Mouse (Mus musculus) kidney, embryonic 15.5 days (tissue): ENCODE measurements at regions not wholly inside any gene's neighbourhood (a gene's known extent, or its start where the extent isn't known, plus 50 kb on each side); places are given as distances from the start of the nearest gene placed in this dataset.

ENCODE experiments used
- ATAC-seq: fragments of 200-750 bp; cut with Nextera tagmentation; replicated peaks from 2 replicates; pipeline ENCODE4 v1.8.0; 2017; ENCODE audit warnings: moderate TSS enrichment; ENCODE audit not compliant: low FRiP score
- H3K27ac ChIP-seq: fragments of 300-500 bp; sonication (generic); 2 replicates; pipeline ENCODE4 v1.5.1; 2015; ENCODE audit warnings: mild to moderate bottlenecking, inconsistent platforms
- H3K27me3 ChIP-seq: fragments of 300-500 bp; sonication (generic); 2 replicates; pipeline ENCODE4 v1.6.1; 2015; ENCODE audit warnings: inconsistent platforms
- H3K36me3 ChIP-seq: fragments of 300-500 bp; sonication (generic); 2 replicates; pipeline ENCODE4 v1.6.1; 2015; ENCODE audit warnings: inconsistent platforms
- H3K4me1 ChIP-seq: fragments of 300-500 bp; sonication (generic); 2 replicates; pipeline ENCODE4 v1.6.1; 2015; ENCODE audit warnings: inconsistent platforms
- H3K4me2 ChIP-seq: fragments of 300-500 bp; sonication (generic); 2 replicates; pipeline ENCODE4 v1.6.1; 2015; ENCODE audit warnings: moderate library complexity, mild to moderate bottlenecking, inconsistent platforms
- H3K4me3 ChIP-seq: fragments of 300-500 bp; sonication (generic); replicated peaks from 2 replicates; pipeline ENCODE4 v1.5.1; 2015; ENCODE audit warnings: mild to moderate bottlenecking, inconsistent platforms
- H3K9ac ChIP-seq: fragments of 300-500 bp; sonication (generic); 2 replicates; pipeline ENCODE4 v1.6.1; 2015; ENCODE audit warnings: mild to moderate bottlenecking, inconsistent platforms
- H3K9me3 ChIP-seq: fragments of 300-500 bp; sonication (generic); replicated peaks from 2 replicates; pipeline ENCODE4 v1.6.1; 2016; ENCODE audit warnings: inconsistent platforms
- WGBS: fragments of 180-500 bp; shearing (Covaris S2); methylation state at CpG from one replicate; pipeline ENCODE4 v1.1.7; 2015; ENCODE audit warnings: mixed read lengths; 5-methylcytosine and 5-hydroxymethylcytosine counted together

DNA sequence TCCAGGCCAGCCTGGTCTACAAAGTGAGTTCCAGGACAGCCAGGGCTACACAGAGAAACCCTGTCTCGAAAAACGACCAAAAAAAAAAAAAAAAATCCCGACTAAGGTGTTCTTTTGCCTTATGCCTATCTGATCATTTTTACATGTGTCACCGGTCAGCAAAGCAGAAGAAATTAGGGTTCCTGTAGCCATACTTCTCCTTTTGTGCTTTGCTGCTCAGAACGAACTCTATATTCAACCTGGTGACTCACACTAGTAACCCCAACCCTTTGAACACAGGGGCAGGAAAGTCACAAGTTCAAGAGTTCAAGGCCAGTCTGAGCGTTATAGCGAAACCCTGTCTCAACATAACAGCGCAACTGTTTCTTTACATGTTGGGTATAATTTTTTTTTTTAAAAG lies 108.7 kb upstream of the Tbc1d5 start:
- no peak overlapping the region for H3K4me3 ChIP-seq
- no peaks in the 10 kb centered on the region for H3K27me3 ChIP-seq
- H3K9ac ChIP-seq, result no peak overlapping the region
- ATAC-seq, result no peak
- H3K27ac ChIP-seq, result no peak overlapping the region
- 81% methylated on average over 8 of the region's 8 CpGs for WGBS
- H3K4me2 ChIP-seq, result no peak overlapping the region
- no peaks in the 10 kb centered on the region for H3K4me1 ChIP-seq
- no peaks in the 10 kb centered on the region for H3K9me3 ChIP-seq
- no peaks in the 10 kb centered on the region for H3K36me3 ChIP-seq

DNA sequence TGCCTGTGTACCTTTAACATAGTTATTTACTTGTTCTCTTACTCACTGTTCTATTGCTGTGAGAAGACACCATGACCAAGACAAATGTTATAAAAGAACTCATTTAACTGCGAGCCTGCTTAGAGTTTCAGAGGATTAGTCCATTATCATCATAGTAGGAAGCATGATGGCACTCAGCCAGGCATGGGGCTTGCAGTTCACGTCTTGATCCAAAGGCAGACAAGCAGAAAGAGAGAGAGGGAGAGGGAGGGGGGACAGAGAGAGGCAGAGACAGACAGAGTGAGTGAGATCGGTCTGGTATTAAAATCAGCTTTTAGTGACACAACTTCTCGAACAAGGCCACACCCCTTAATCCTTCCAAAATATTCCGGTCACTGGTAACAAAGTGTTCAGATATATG lies 106.2 kb upstream of the Tbc1d5 start:
- no peak for ATAC-seq
- 78% methylated on average over 5 of the region's 5 CpGs for WGBS
- H3K4me1 ChIP-seq, result no peaks in the 10 kb centered on the region
- no peaks in the 10 kb centered on the region for H3K36me3 ChIP-seq
- no peak overlapping the region for H3K4me2 ChIP-seq
- H3K4me3 ChIP-seq, result no peak overlapping the region
- H3K9ac ChIP-seq, result no peak overlapping the region
- no peak overlapping the region for H3K27ac ChIP-seq
- H3K27me3 ChIP-seq, result no peaks in the 10 kb centered on the region
- no peaks in the 10 kb centered on the region for H3K9me3 ChIP-seq

DNA sequence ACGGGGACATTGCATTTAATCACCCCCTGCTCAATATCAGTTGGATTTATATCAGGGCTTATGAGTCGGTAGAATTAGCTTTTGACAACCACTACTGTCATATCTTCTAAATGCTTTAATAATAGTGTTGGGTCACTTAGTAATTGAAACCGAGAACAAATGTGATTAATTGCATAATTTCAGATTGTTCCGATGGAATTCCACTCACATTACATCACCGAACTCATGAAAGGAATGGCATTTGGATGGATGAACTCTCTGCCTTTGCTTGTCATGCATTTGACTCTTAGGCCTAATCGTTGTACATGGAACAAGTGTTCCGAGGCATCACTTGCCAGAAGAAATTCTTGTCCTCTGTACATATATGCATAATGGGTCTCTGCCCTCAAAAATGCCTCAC lies 99.6 kb upstream of the Tbc1d5 start:
- no peak overlapping the region for H3K4me3 ChIP-seq
- 75% methylated on average over 7 of the region's 7 CpGs for WGBS
- H3K27ac ChIP-seq, result no peak overlapping the region
- H3K36me3 ChIP-seq, result no peaks in the 10 kb centered on the region
- ATAC-seq, result no peak
- no peaks in the 10 kb centered on the region for H3K27me3 ChIP-seq
- no peak overlapping the region for H3K9ac ChIP-seq
- H3K4me2 ChIP-seq, result no peak overlapping the region
- H3K4me1 ChIP-seq, result no peaks in the 10 kb centered on the region
- no peaks in the 10 kb centered on the region for H3K9me3 ChIP-seq

DNA sequence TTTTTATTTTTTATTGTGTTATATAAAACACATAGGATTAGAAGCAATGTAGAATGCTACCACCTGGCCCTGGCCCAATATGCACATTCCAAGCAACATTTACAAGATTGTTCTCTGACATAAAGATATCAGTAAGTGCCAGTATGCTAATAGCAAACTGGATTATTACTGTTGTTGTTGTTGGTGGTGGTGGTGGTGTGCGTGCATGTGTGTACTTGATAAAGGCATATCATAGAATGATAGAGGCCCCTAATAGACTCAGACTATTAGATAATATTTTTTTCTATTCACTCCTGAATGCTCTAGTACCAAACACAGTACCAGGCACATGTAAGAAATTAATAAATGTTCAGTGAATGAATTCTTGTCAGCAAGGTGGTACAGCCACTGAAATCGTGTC lies 98.9 kb upstream of the Tbc1d5 start:
- no peak overlapping the region for H3K4me3 ChIP-seq
- no peak overlapping the region for H3K4me2 ChIP-seq
- no peaks in the 10 kb centered on the region for H3K4me1 ChIP-seq
- no peak overlapping the region for H3K9ac ChIP-seq
- H3K27ac ChIP-seq, result no peak overlapping the region
- no peak for ATAC-seq
- 79% methylated on average over 2 of the region's 2 CpGs for WGBS
- no peaks in the 10 kb centered on the region for H3K36me3 ChIP-seq
- H3K27me3 ChIP-seq, result no peaks in the 10 kb centered on the region
- no peaks in the 10 kb centered on the region for H3K9me3 ChIP-seq

DNA sequence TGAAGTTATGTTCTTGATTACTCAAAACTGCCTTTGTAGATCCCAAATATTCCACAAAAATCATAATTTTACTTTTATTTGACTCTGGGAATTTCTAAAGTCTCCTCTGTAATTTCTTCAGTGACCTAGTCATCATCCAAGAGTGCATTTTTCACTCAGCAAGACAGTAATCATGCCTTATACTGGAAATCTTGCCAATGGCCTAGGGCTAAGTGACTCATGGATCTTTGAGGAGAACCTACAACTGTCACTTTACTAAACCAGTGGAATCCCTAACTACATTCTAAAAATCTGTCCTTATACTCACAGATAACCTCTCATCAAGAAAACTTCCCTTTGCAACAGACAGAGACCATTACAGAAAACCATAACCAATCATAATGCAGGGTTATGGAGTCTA lies 98.0 kb upstream of the Tbc1d5 start:
- no peak overlapping the region for H3K4me2 ChIP-seq
- H3K9ac ChIP-seq, result no peak overlapping the region
- no peaks in the 10 kb centered on the region for H3K9me3 ChIP-seq
- no peaks in the 10 kb centered on the region for H3K27me3 ChIP-seq
- H3K36me3 ChIP-seq, result no peaks in the 10 kb centered on the region
- H3K4me1 ChIP-seq, result no peaks in the 10 kb centered on the region
- ATAC-seq, result no peak
- no peak overlapping the region for H3K27ac ChIP-seq
- no peak overlapping the region for H3K4me3 ChIP-seq

DNA sequence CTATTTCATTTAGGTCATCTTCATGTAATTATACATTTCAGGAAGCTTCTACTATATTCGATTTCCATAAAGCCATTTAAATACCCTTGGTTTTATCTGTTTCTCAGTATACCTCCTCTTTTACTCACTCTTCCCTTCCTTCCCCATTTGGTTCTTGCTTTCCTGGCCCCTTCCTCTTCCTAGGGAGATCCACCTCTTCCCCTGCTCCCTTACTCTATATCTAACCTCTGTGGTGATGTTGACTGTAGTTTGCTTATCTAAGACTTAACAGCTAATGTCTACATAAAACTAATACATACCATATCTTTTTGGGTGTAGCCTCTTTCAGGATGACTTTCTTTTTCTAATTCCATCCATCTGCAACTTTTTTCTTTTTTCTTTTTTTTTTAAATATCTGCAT lies 92.9 kb upstream of the Tbc1d5 start:
- Histone ChIP-seq H3K4me1 (no peaks in the 10 kb centered on the region), H3K4me2 (no peak overlapping the region), H3K9me3 (no peaks in the 10 kb centered on the region), H3K4me3 (no peak overlapping the region), H3K27me3 (no peaks in the 10 kb centered on the region), H3K27ac (no peak overlapping the region), H3K36me3 (no peaks in the 10 kb centered on the region), H3K9ac (no peak overlapping the region)
- no peak for ATAC-seq
- 73% methylated on average over 1 of the region's 1 CpGs for WGBS

DNA sequence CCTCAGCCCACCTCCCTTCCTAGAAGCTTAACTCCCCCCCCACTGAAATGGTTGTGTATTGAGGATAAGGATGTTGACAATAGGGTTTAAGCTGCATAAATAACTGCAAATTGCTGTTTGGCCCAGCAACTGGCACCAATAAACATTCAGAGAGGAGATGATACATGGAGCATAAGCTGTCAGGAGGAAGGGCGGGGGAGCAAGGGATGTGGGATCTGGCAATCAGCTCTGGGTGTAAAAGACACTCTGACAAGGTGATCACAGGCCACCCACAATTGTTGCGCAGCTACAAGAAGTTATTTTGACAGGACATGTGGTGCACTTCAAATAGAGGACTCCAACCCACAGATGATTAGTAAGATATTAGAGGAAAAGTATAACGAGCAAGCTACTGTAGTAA lies 83.8 kb upstream of the Tbc1d5 start:
- WGBS, result 69% methylated on average over 3 of the region's 3 CpGs
- no peaks in the 10 kb centered on the region for H3K27me3 ChIP-seq
- ATAC-seq, result no peak
- H3K4me3 ChIP-seq, result no peak overlapping the region
- no peak overlapping the region for H3K27ac ChIP-seq
- H3K4me2 ChIP-seq, result no peak overlapping the region
- H3K9ac ChIP-seq, result no peak overlapping the region
- no peaks in the 10 kb centered on the region for H3K9me3 ChIP-seq
- H3K36me3 ChIP-seq, result no peaks in the 10 kb centered on the region
- no peaks in the 10 kb centered on the region for H3K4me1 ChIP-seq

DNA sequence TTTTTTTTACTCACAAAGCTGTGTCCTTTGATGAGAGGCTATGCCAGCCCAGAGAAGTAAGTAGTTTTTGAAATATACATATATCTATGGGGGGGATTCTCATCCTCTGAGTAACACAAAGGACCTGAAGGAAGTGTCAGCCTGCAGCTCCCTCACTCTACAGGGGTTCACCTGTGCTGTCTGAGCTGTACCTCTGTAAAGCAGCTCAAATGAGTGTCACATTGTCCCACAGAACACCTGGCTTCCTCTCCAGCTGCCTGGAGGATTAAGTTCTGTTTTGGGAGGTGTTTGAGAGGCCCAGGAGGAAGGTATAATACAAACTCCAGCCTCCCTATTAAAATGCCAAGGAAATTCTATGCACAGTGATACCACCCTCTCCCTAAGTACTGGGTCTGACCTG lies 83.3 kb upstream of the Tbc1d5 start:
- H3K9ac ChIP-seq, result no peak overlapping the region
- H3K27me3 ChIP-seq, result no peaks in the 10 kb centered on the region

DNA sequence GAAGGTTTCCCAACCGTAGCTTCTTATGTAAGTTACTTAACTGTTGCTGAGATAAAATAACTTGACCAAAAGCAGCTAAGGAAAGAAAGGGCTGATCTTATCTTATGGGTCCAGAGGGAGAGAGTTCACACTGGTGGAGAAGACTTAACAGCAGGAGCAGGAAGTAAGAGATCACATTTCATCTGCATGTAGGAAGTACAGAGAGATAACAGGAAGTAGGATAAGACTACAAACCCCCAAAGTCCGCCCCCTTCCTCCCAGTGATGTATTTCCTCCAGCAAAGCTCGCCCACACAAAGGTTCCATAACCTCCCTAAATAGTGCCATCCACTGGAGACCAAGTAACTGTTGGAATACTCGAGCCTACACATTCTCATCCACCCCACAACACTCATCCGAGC lies 79.2 kb upstream of the Tbc1d5 start:
- WGBS, result 80% methylated on average over 5 of the region's 5 CpGs
- H3K27me3 ChIP-seq, result no peaks in the 10 kb centered on the region
- H3K4me1 ChIP-seq, result no peaks in the 10 kb centered on the region
- H3K9ac ChIP-seq, result no peak overlapping the region
- no peaks in the 10 kb centered on the region for H3K36me3 ChIP-seq
- no peak overlapping the region for H3K4me3 ChIP-seq
- no peaks in the 10 kb centered on the region for H3K9me3 ChIP-seq
- ATAC-seq, result no peak
- H3K27ac ChIP-seq, result no peak overlapping the region
- H3K4me2 ChIP-seq, result no peak overlapping the region

More for the DNA sequence above, 83.3 kb upstream of the Tbc1d5 start:
- no peak for ATAC-seq
- H3K9me3 ChIP-seq, result no peaks in the 10 kb centered on the region
- H3K4me1 ChIP-seq, result no peaks in the 10 kb centered on the region
- no peak overlapping the region for H3K4me3 ChIP-seq
- H3K36me3 ChIP-seq, result no peaks in the 10 kb centered on the region
- H3K4me2 ChIP-seq, result no peak overlapping the region
- no peak overlapping the region for H3K27ac ChIP-seq

DNA sequence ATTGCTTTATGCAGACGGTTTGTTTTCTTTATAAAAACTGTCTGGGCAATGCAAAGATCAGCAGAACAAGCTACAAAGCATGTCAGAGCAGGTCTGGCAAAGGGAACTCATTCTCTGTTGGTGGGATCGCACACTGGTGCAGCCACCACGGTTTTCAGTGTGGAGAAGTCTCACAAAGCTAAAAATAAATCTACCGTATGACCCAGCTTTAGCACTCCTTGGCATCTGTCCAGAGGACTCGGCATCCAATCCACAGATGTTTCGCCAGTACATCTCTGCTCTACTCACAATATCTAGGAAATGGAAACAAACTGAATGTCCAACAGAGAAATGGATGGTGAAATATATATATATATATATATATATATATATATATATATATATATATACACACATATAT lies 69.4 kb upstream of the Tbc1d5 start:
- ATAC-seq, result no peak
- WGBS, result 51% methylated on average over 6 of the region's 6 CpGs
- H3K9ac ChIP-seq, result no peak overlapping the region
- no peaks in the 10 kb centered on the region for H3K4me1 ChIP-seq
- H3K9me3 ChIP-seq, result no peaks in the 10 kb centered on the region
- no peak overlapping the region for H3K4me2 ChIP-seq
- H3K27ac ChIP-seq, result no peak overlapping the region
- no peaks in the 10 kb centered on the region for H3K27me3 ChIP-seq
- no peak overlapping the region for H3K4me3 ChIP-seq
- H3K36me3 ChIP-seq, result no peaks in the 10 kb centered on the region

DNA sequence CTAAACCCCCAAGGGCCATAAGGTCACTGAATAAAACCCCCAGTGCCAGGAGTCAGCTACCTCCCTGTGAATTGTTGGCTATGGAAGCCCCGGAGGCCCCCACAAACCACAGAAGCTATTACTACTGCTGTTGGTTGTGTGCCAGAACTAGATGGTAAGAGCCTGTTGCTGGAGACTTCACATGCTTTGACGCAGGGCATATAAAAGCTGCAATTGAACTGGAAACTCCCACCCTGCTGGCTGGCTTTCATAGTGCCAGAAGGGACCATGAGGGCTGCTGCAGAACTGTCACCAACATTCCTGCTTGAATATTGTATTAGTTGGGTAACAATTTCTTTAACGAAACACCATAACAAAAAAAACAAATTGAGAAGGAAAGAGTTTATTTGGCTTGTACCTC lies 66.9 kb upstream of the Tbc1d5 start:
- Histone ChIP-seq H3K27ac (no peak overlapping the region), H3K36me3 (no peaks in the 10 kb centered on the region), H3K9me3 (no peaks in the 10 kb centered on the region), H3K4me2 (no peak overlapping the region), H3K4me3 (no peak overlapping the region), H3K27me3 (no peaks in the 10 kb centered on the region), H3K9ac (no peak overlapping the region), H3K4me1 (no peaks in the 10 kb centered on the region)
- 78% methylated on average over 3 of the region's 3 CpGs for WGBS
- no peak for ATAC-seq

DNA sequence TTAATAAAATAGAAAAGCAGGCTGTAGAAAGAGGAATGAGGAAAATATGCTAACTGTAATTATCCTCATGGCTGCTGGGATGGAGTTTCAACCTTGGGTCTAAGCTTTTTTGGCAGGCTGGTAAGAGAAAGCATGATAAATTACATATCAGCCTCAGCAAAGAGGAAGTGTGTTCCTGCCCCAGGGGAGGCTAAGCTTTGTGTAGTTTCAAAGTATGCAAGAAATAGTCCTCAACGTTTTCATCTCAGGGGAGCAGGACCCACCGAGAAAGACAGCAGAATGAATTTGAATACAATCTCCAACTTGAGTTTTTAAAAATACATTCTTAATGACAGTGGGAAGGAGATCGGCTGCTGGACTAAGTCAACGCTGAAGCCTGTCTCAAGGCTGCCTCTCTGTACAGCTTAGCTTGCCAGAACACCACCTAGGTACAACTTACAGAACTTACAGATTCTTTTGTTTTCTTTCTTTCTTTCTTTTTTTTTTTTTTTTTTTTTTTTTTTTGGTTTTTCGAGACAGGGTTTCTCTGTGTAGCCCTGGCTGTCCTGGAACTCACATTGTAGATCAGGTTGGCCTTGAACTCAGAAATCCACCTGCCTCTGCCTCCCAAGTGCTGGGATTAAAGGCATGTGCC lies 61.3 kb upstream of the Tbc1d5 start:
- no peaks in the 10 kb centered on the region for H3K27me3 ChIP-seq
- 43% methylated on average over 4 of the region's 5 CpGs for WGBS
- ATAC-seq, result no peak
- H3K4me2 ChIP-seq, result no peak overlapping the region
- H3K36me3 ChIP-seq, result no peaks in the 10 kb centered on the region
- H3K27ac ChIP-seq, result no peak overlapping the region
- no peaks in the 10 kb centered on the region for H3K4me1 ChIP-seq
- no peak overlapping the region for H3K9ac ChIP-seq
- H3K9me3 ChIP-seq, result no peaks in the 10 kb centered on the region
- no peak overlapping the region for H3K4me3 ChIP-seq

DNA sequence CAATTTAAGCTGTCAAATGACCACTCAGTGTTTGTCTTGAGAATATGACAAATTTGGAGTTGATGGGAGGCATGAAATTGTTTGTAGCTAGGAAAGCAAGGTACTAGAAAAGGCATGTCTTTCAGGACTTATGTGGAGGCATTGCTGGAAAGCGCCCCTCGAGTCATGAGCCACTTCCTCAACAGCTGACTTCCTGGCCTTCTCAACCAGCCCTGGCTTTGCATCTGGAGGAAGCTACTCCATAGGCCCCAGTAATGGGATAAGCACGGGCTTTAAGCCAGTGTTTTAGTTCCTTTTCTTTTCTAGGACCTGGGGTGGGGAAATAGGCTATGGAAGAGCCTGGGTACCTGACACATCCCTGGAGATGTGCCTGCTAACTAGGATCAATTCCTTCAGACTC lies 60.3 kb upstream of the Tbc1d5 start:
- Histone ChIP-seq H3K4me1 (no peaks in the 10 kb centered on the region), H3K9me3 (no peaks in the 10 kb centered on the region), H3K9ac (no peak overlapping the region), H3K4me2 (no peak overlapping the region), H3K27me3 (no peaks in the 10 kb centered on the region), H3K4me3 (no peak overlapping the region), H3K36me3 (no peaks in the 10 kb centered on the region), H3K27ac (no peak overlapping the region)
- 54% methylated on average over 3 of the region's 3 CpGs for WGBS
- no peak for ATAC-seq
